Mouse (Mus musculus) adrenal gland, postnatal 4 days (tissue): ENCODE data around the gene Tmem28. TPM values are rescaled to one million over a fixed set of nuclear protein-coding genes. Genes with fewer than 3 reads are reported as not detected.

Experiments used
- DNase-seq, 2 experiments: peaks; one replicate each; pipeline ENCODE4 v3.0.0; 2021 to 2022; ENCODE audit warnings: low spot score in 2 of 2, mixed read lengths in 2 of 2
- long read RNA-seq, 2 experiments: library from polyadenylated mRNA; stranded (forward); transcript quantifications; one replicate each; pipeline ENCODE4 v2.0.0; 2021
- total RNA-seq, 2 experiments: library from RNA; stranded (reverse); gene quantifications; 2 replicates each; pipeline ENCODE4 v1.2.3; 2021

The Tmem28 gene
- 1 to 10 TPM; 2.7 to 3.5 TPM for total RNA-seq
- long read RNA-seq, experiment 1, partial matches to known transcripts, result 1 of 1 reads
- long read RNA-seq, experiment 1, other reads (novel, unspliced or antisense), result 0 of 1 reads
- long read RNA-seq, experiment 2, partial matches to known transcripts, result 1 of 2 reads
- long read RNA-seq, experiment 2, other reads (novel, unspliced or antisense), result 0 of 2 reads

DNA sequence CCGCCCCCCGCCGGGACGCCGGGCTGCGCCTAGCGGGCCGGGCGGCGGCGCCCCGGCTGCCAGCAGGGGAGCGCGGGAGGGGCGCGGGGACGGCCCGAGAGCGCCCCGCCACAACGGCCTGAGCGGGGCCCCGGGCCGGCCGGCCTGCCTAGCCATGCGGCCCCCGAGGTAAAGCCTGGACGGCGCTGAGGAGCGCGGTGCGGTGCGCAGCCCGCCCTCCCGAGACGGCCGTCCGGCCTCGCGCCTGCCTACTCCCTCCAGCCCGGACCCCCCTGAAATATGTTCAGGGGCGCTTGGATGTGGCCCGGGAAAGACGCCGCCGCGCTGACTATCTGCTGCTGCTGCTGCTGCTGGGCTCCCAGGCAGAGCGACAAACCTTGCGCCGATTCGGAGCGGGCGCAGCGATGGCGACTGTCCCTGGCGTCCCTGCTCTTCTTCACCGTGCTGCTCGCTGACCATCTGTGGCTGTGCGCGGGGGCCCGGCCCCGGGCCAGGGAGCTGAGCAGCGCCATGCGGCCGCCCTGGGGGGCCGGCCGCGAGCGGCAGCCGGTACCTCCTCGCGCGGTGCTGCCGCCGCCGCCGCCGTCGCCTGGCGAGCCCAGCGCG, at the start of gene Tmem28:
Gene Tmem28, plus strand, starts transcription at position 232 of the 606 bp plus-strand sequence.
- no peak for DNase-seq

DNA sequence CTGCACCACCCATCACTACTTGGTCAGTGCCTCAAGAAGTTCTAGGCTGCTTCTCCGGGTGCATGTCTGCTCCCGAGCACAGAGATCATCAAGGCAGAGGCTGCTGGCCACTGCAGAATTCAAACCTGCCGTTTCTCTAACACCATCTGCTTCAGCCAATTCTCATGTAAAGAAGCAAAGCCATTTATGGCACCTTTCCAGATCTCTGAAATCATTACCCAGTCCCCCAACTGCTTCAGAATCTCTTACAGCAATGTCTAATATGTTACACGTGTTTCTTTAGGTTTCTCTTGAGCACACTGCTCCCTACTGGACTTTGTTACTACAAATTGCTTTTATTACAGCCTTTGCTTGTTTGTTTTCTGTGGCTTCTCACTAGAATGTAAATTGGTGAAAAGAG, 40.5 kb upstream of the Tmem28 start:
- no peak for DNase-seq

DNA sequence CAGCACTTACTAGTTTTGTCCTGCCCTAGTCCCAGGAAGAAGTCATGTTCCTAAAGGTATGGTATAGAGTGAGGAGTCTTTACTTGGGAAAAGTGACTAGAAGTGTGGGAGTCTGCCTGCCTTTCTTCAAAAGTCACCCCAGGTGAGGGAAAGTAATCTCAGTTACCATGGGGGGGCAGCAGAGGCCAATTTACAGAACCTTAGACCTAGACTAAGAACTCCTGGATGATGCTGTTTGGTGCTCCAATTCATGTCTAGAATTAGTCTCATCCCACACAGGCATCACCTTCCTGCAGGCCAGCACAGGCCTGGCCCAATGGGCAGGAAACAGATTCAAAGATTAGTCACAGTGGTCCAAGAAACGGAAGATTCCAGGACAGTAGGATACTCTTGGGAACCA, 12.4 kb upstream of the Tmem28 start:
- DNase-seq, result no peak

DNA sequence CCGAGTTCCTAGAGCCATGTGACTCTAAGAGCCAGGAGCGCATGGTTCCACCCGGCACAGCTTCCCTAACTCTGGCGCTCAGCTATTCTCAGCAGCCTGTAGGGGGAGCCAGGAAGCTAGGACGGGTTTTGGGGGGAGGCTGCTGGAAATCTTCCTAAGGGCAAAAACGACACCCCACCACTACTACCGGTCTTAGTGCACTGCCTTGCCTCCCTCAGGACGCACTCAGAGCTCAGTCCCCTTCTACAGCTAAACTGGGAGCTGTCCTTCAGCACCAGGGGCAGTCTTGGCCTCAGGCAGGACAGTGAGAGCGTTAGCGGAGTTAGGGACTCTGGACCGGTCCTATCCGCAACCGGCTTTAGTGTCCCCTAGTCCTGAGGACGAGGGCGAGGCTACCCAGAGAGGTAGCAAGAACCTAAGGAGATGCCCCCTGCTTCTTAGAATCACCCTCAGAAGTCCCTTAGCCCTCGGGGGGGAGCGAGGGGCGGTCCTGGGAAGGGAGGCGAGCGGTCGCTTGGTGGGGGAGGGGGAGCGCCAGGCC, 1.4 kb upstream of the Tmem28 start:
- peak in 1 of 2 experiments; percentile 17 for DNase-seq

DNA sequence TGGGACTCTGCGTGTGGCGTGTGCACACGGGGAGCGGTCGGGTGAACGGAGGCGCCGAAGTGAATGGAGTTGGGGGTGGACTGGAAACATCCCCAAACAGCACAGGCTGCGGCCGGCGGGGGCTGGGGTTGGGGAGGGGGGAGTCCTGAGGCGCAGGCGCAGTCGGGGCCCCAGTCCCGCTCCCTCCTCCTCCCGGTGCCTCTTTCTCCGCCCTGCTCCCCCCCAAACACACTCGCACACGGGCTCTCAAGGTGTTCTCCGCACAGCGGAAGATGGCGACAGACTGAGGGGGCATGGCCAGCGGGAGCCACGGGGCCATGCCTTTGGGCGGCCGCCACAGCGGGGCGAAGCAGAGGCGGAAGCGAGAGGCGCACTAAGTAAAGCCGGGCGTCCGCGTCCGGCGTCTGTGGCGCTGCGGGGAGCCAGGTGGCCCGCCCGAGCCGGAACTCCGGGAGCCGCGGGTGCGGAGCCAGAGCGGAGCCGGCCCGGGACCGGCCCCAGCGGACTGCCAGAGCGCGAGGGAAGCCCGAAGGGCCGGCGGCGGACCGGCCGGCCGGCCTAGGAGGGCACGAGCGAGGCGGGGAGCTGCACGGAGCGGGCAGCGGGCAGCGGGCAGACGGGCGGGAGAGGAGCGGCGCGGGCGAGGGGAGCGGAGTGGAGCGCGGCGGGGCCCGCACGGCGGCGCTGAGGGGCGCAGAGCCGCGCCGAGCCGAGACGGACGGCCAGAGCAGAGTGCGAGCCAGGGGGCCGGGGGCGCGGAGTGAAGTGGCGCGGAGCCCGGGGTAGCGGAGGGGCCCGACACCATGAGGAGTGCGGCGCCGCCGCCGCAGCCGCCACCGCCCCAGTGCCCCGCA, 658 bp upstream of the Tmem28 start:
- DNase-seq, result no peak

DNA sequence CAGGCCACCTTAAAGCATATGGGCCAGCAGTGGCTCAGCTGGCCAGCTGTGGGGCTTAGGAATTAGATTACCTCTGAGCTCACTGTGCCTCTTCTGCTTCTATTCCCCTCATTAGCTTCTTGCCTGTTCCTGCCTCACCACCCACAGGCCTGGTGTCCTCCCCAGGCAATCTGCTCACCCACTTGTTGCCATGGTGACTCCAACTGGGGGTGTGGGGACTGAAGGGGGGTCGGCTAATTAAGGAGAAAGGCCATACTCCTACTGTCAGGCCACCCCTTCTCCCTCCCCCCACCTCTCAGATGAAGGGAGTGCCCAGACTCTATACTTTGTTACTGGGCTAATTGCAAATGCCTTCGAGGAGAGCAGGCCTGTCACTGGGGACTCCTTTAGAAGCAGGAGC, 21.3 kb downstream of the Tmem28 start:
- DNase-seq, result no peak

DNA sequence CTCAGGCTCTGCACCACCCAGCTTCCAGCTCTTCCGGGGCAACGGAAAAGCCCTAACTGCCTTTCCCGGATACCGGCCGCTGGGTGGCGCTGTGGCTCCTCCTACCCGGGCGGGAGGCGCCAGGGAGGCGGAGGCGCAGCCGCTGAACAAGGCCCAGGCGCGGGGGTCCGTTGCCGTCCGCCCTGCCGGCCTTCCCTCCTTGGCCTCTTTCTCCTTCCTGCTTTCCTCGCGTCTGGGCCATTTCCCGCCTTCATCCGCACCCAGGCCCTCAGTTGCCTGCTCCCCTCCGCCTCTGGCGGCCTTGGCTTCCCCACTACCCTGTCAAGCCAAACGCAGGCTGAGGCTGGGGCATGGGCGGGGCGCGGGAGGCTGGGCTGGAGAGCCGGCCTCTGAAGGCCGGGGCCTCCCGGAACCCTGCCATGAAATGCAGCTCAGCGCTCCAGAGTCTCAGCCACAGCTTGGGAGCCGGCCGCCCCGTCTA, 32.5 kb downstream of the Tmem28 start:
- peak; percentile 40 to 43 for DNase-seq

DNA sequence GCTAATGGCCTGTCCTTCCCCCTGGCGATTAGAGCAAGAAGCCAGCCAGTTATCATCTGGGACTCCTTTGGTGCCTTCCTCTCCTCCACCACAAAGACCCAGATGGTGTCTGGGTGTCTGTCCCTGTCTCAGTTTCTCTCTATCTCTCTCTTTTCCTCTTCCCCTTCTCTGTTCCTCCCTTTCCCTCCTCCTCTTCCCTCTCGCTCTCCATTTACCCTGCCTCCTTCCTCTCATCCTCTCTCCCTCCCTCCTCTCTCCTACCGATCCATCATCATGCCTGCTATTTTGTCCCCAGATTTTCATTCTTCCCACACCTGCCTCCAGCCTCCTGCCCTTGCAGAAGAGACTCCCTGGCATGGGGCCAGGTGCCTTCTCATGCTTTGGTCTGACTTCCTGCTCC, 33.0 kb downstream of the Tmem28 start:
- DNase-seq, result no peak

DNA sequence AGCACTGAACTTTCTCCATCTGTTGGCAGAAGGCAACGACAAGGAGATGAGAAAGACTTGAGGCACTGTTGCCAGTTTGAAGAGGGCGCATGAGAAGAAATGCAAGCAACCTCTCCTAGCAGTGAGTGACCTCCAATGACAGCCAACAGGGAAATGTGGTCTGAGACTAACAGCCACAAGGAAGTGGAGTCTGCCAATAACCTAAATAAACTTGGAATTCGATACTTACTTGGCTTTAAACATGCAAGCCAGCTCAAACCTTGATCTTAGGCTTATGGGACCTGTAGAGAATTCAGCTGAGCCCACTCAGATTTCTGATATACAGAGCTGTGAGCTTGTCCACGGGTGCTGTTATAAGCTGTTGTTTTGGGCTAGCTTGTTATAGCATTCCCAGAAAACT, 51.4 kb downstream of the Tmem28 start:
- no peak for DNase-seq

DNA sequence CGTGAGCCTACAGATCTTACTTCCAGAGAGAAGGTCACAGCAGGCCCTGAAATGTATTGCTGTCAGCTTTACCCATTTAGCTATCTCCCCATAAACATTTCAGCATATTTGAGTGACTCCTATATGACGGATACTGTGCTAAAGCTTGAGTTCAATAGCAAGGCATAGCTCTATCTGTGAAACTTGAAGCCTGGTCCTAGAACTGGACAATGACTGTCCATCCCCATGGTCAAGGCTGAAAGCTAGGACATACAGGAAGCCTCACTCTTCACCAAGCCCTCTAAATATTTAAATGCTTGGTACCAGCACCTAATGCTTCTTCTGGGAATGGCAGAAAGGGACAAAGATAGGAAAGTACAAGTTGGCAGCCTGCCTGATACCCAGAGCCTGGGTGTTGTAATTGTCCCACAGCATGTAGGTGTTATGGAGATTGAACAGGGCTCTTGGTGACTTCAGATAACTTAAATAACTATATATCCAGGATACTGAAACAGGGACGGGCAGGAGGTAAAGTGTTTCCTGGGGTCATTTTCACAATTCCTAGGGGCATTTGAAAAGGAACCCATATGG, 51.9 kb downstream of the Tmem28 start:
- no peak for DNase-seq

DNA sequence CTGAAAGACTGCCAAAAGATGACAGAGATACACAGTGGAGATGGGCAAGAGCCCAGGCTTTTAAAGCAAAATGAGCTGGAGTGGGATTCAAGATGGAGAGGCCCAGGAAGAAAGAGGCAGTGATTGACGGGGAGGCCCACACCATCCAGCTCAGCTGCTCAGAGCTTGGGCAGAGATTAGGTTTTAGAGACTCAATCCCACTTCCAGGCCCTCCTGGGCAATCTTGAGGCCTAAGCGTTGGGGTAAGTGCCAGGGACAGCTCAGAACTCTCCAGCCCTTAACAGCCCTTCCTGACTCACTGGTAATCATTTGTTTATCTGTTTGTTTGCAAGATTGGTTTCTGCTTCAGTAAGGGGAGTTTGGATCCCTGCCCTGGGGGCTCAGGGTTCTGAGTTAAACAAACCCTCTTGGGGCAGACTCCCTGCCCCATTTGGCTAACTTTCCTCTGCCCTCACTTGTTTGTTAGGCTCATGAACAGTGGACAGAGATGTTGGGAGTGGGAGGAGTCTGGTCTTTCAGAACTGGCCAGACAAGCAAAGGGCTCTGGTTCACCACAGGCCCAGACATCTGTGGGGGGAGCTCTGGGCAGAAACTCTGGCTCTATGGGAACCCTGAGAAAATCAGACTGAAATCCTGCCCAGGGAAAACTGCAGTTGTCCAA, 52.6 kb downstream of the Tmem28 start:
- no peak for DNase-seq

DNA sequence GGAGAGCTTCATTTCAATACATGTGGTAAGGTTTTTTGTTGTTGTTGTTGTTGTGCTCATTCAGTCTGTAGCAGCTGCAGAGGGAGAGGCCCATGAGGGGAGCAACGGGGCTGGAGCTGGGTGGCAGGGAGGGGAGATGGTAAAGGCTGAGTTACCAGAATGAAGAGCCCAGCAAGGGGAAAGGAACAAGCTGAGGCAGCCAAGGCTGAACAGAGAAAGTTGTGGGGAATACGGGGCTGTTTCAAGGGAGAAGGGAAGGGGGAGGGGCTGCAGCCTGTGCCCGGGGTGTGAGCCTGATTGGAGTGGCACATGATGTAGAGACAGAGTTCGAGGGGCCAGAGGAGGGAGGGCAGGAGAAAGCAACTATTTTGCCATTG, 53.1 kb downstream of the Tmem28 start:
- no peak for DNase-seq

DNA sequence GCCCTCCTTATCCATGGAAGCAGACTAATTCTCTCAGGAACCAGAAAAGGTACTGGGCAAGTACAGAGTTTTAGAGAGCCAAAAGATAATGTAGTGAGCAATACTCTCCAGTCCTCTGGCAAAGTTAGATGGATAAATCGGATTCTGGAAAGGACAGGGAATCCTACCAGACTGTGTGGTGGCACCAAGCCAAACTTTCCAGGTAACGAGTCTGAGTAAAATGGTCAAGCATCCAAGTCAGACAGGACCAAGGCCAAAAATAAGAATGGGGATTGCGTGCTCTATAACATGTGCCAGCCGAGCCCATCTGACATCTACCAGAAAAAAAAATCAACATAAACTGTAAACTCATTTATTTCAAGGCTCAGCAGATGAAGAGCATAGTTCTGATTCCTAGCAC, 56.0 kb downstream of the Tmem28 start:
- DNase-seq, result no peak

DNA sequence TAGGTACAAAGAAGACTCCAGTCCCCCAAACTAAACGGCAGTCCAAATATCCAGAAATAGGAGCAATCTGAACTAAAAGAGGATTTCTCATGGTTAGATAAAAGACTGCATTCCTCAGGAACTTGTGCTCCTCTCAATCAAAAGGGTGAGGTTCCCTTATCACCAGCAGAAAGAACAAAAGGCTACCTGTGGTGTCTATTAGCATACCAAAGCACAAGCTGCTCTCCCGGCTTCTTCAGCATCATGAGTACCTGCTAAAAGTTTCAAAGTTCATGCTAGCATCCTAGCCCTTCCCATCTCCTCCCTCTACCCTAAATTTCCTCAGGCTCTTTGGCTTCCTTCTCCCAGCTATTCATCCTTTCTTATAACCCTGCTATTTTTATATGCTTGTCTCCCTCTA, 62.6 kb downstream of the Tmem28 start:
- no peak for DNase-seq

Other genes with a start within 250 kb of the Tmem28 start
- gene Eda, start 154.6 kb downstream of the Tmem28 start, total RNA-seq, result 10 to 100 TPM; 11.4 to 14.4 TPM